Mouse (Mus musculus): ENCODE measurements at regions not wholly inside any gene's neighbourhood (a gene's known extent, or its start where the extent isn't known, plus 50 kb on each side); places are given as distances from the start of the nearest gene placed in this dataset.

DNA sequence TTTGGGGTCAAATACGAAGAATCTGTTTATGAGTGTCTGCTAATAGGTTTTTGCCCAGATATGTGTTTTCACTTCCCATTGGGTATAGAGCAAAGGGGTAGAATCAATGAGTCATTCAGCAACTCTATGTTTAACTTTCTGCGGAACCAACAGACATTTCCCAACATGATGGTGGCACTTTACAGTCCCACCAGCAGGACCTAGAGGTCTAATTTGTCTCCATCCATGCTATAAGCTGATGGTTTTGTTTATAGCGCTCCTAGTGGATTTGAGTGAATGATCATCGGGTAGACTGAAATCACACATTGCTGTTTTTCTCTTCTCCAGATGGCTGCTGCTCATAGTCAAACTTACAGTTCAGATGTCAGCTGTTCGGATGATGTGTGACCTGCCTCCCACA, 99.7 kb upstream of the Arid5b start:
- H3K36me3 ChIP-seq (ENCODE audit: control insufficient read depth, insufficient read depth, low read length): no peaks in the 10 kb centered on the region
- H3K27ac ChIP-seq (ENCODE audit: low read length): no peak overlapping the region
- H3K4me2 ChIP-seq (replicated peaks; ENCODE audit: low read depth, low read length): no peak overlapping the region
- no peaks in the 10 kb centered on the region for H3K9me3 ChIP-seq (ENCODE audit: control insufficient read depth, low read depth, low read length)
- no peak overlapping the region for H3K9ac ChIP-seq (replicated peaks; ENCODE audit: low read depth, low read length)
- 85% methylated on average over 5 of the region's 5 CpGs for WGBS
- no peak for ATAC-seq (ENCODE audit: insufficient number of reproducible peaks, insufficient read depth, low FRiP score, low read depth)
- no peaks in the 10 kb centered on the region for H3K27me3 ChIP-seq (ENCODE audit: control insufficient read depth, insufficient read depth, low read length)
- H3K4me3 ChIP-seq (ENCODE audit: low read depth, low read length): no peak overlapping the region
- no peaks in the 10 kb centered on the region for H3K4me1 ChIP-seq (ENCODE audit: control insufficient read depth, insufficient read depth, low read length)

DNA sequence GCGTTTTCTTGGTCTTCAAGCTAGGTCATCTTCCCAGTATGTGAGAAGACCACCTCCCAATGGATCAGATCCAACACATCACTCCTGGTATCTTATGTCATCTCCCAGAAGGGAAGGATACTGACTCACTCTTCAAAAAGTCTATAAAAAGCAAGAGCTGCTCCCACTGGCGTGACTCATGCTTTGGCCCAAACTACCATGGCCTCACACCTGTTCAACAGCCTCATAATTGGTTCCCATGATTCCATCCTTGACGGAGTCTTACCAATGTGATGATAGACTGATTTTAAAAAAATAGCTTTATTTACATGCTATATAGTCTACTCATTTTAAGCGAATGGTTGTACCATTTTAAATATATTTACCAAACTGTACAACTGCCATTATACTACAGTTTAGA, 98.9 kb upstream of the Arid5b start:
- Histone ChIP-seq H3K9me3 (ENCODE audit: control insufficient read depth, low read depth, low read length) (no peaks in the 10 kb centered on the region), H3K4me3 (ENCODE audit: low read depth, low read length) (no peak overlapping the region), H3K9ac (replicated peaks; ENCODE audit: low read depth, low read length) (no peak overlapping the region)

GRCm38 (mm10) chr10:68373875-68374274, 95.3 kb upstream of the Arid5b start:
- H3K4me3 ChIP-seq (ENCODE audit: low read depth, low read length): no peak overlapping the region
- H3K4me2 ChIP-seq (replicated peaks; ENCODE audit: low read depth, low read length): no peak overlapping the region
- H3K4me1 ChIP-seq (ENCODE audit: control insufficient read depth, insufficient read depth, low read length): no peaks in the 10 kb centered on the region
- H3K9me3 ChIP-seq (ENCODE audit: control insufficient read depth, low read depth, low read length): no peaks in the 10 kb centered on the region
- ATAC-seq (ENCODE audit: insufficient number of reproducible peaks, insufficient read depth, low FRiP score, low read depth): no peak
- no peak overlapping the region for H3K27ac ChIP-seq (ENCODE audit: low read length)
- H3K9ac ChIP-seq (replicated peaks; ENCODE audit: low read depth, low read length): no peak overlapping the region
- 80% methylated on average over 5 of the region's 5 CpGs for WGBS
- H3K27me3 ChIP-seq (ENCODE audit: control insufficient read depth, insufficient read depth, low read length): no peaks in the 10 kb centered on the region
- H3K36me3 ChIP-seq (ENCODE audit: control insufficient read depth, insufficient read depth, low read length): no peaks in the 10 kb centered on the region

More for the DNA sequence above, 98.9 kb upstream of the Arid5b start:
- Histone ChIP-seq H3K4me2 (replicated peaks; ENCODE audit: low read depth, low read length) (no peak overlapping the region), H3K27ac (ENCODE audit: low read length) (no peak overlapping the region), H3K27me3 (ENCODE audit: control insufficient read depth, insufficient read depth, low read length) (no peaks in the 10 kb centered on the region), H3K4me1 (ENCODE audit: control insufficient read depth, insufficient read depth, low read length) (no peaks in the 10 kb centered on the region), H3K36me3 (ENCODE audit: control insufficient read depth, insufficient read depth, low read length) (no peaks in the 10 kb centered on the region)
- no peak for ATAC-seq (ENCODE audit: insufficient number of reproducible peaks, insufficient read depth, low FRiP score, low read depth)
- 95% methylated on average over 4 of the region's 4 CpGs for WGBS

GRCm38 (mm10) chr10:68371785-68372184, 93.2 kb upstream of the Arid5b start:
- H3K4me3 ChIP-seq (ENCODE audit: low read depth, low read length): no peak overlapping the region
- no peaks in the 10 kb centered on the region for H3K36me3 ChIP-seq (ENCODE audit: control insufficient read depth, insufficient read depth, low read length)
- no peaks in the 10 kb centered on the region for H3K4me1 ChIP-seq (ENCODE audit: control insufficient read depth, insufficient read depth, low read length)
- no peak for ATAC-seq (ENCODE audit: insufficient number of reproducible peaks, insufficient read depth, low FRiP score, low read depth)
- no peak overlapping the region for H3K4me2 ChIP-seq (replicated peaks; ENCODE audit: low read depth, low read length)
- no peak overlapping the region for H3K9ac ChIP-seq (replicated peaks; ENCODE audit: low read depth, low read length)
- H3K9me3 ChIP-seq (ENCODE audit: control insufficient read depth, low read depth, low read length): no peaks in the 10 kb centered on the region
- 88% methylated on average over 6 of the region's 6 CpGs for WGBS
- no peak overlapping the region for H3K27ac ChIP-seq (ENCODE audit: low read length)
- no peaks in the 10 kb centered on the region for H3K27me3 ChIP-seq (ENCODE audit: control insufficient read depth, insufficient read depth, low read length)

DNA sequence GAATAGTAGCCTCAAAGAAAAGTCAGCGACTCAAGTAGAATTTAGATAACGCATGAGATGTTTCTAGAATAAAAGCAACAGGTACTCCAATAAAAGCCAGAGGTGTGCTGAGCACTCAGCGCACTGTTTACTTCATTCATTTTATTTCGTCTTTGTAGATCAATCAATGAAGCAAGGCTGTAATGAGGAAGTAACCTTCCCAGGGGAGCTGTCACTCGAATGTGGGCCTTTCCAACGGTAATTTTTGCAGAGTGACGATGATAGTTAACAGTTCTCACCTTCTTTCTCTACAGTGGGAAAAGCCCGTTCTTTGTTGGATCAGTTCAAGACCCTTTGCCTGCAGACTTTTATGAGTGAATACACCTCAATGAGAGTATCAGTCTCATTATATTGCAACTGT, 92.4 kb upstream of the Arid5b start:
- Histone ChIP-seq H3K36me3 (ENCODE audit: control insufficient read depth, insufficient read depth, low read length) (no peaks in the 10 kb centered on the region), H3K4me2 (replicated peaks; ENCODE audit: low read depth, low read length) (no peak overlapping the region), H3K27me3 (ENCODE audit: control insufficient read depth, insufficient read depth, low read length) (no peaks in the 10 kb centered on the region), H3K27ac (ENCODE audit: low read length) (no peak overlapping the region), H3K4me3 (ENCODE audit: low read depth, low read length) (no peak overlapping the region), H3K9me3 (ENCODE audit: control insufficient read depth, low read depth, low read length) (no peaks in the 10 kb centered on the region), H3K9ac (replicated peaks; ENCODE audit: low read depth, low read length) (no peak overlapping the region), H3K4me1 (ENCODE audit: control insufficient read depth, insufficient read depth, low read length) (no peaks in the 10 kb centered on the region)
- 87% methylated on average over 8 of the region's 8 CpGs for WGBS
- ATAC-seq (ENCODE audit: insufficient number of reproducible peaks, insufficient read depth, low FRiP score, low read depth): no peak

DNA sequence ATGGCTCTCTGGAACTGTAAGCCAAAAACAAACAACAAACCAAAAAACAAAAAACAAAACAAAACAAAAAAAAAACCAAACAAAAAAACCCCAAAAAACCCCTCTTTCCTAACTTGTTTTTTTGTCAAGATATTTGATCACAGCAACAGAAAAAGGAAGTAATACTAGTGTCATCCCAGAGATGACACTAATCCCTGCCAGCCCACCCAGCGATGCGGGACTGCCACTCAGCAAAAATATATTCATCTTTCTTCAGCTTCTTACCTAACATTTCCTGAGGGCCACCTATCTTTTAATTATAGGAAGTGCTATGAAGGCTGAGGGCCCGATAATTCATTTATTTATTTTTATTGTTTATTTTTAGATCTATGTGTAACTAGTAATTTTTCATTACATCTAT, 88.3 kb upstream of the Arid5b start:
- H3K36me3 ChIP-seq (ENCODE audit: control insufficient read depth, insufficient read depth, low read length): no peaks in the 10 kb centered on the region
- H3K4me3 ChIP-seq (ENCODE audit: low read depth, low read length): no peak overlapping the region
- no peak overlapping the region for H3K4me2 ChIP-seq (replicated peaks; ENCODE audit: low read depth, low read length)
- no peaks in the 10 kb centered on the region for H3K4me1 ChIP-seq (ENCODE audit: control insufficient read depth, insufficient read depth, low read length)
- no peak overlapping the region for H3K27ac ChIP-seq (ENCODE audit: low read length)
- no peaks in the 10 kb centered on the region for H3K9me3 ChIP-seq (ENCODE audit: control insufficient read depth, low read depth, low read length)
- no peak overlapping the region for H3K9ac ChIP-seq (replicated peaks; ENCODE audit: low read depth, low read length)
- no peaks in the 10 kb centered on the region for H3K27me3 ChIP-seq (ENCODE audit: control insufficient read depth, insufficient read depth, low read length)
- ATAC-seq (ENCODE audit: insufficient number of reproducible peaks, insufficient read depth, low FRiP score, low read depth): no peak
- WGBS: 89% methylated on average over 3 of the region's 3 CpGs

GRCm38 (mm10) chr10:68360765-68361483, 82.4 kb upstream of the Arid5b start:
- Histone ChIP-seq H3K9me3 (ENCODE audit: control insufficient read depth, low read depth, low read length) (no peaks in the 10 kb centered on the region), H3K4me2 (replicated peaks; ENCODE audit: low read depth, low read length) (no peak overlapping the region), H3K4me1 (ENCODE audit: control insufficient read depth, insufficient read depth, low read length) (no peaks in the 10 kb centered on the region), H3K27me3 (ENCODE audit: control insufficient read depth, insufficient read depth, low read length) (no peaks in the 10 kb centered on the region), H3K9ac (replicated peaks; ENCODE audit: low read depth, low read length) (no peak overlapping the region), H3K4me3 (ENCODE audit: low read depth, low read length) (no peak overlapping the region), H3K36me3 (ENCODE audit: control insufficient read depth, insufficient read depth, low read length) (no peaks in the 10 kb centered on the region), H3K27ac (ENCODE audit: low read length) (no peak overlapping the region)
- peak; percentile 49; the same call in 1 of the 2 replicates for ATAC-seq (ENCODE audit: insufficient number of reproducible peaks, insufficient read depth, low FRiP score, low read depth)
- 72% methylated on average over 6 of the region's 6 CpGs for WGBS

DNA sequence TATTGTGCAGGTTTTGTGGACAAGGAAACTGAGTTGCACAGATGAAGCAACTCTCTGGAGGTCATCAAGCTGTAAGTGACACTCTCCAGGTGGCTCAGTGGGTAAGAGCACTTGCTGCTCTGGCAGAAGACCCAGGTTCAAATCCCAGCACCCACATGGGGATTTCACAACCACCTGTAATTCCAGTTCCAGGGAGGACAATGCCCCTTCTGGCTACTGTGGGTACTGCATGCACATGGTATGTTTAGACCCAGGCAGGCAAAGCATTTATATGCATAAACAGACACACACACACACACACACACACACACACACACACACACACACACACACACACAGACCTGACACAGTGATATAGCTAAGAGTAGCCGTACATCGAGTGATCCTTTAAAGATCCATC, 80.6 kb upstream of the Arid5b start:
- Histone ChIP-seq H3K27ac (ENCODE audit: low read length) (no peak overlapping the region), H3K27me3 (ENCODE audit: control insufficient read depth, insufficient read depth, low read length) (no peaks in the 10 kb centered on the region), H3K9me3 (ENCODE audit: control insufficient read depth, low read depth, low read length) (no peaks in the 10 kb centered on the region), H3K4me1 (ENCODE audit: control insufficient read depth, insufficient read depth, low read length) (no peaks in the 10 kb centered on the region; the same call in 1 of the 2 replicates), H3K9ac (replicated peaks; ENCODE audit: low read depth, low read length) (no peak overlapping the region), H3K4me3 (ENCODE audit: low read depth, low read length) (no peak overlapping the region), H3K4me2 (replicated peaks; ENCODE audit: low read depth, low read length) (no peak overlapping the region), H3K36me3 (ENCODE audit: control insufficient read depth, insufficient read depth, low read length) (no peaks in the 10 kb centered on the region)
- 100% methylated on average over 2 of the region's 2 CpGs for WGBS
- ATAC-seq (ENCODE audit: insufficient number of reproducible peaks, insufficient read depth, low FRiP score, low read depth): no peak

- no peak for ATAC-seq (ENCODE audit: insufficient number of reproducible peaks, insufficient read depth, low FRiP score, low read depth)
- Histone ChIP-seq H3K4me1 (ENCODE audit: control insufficient read depth, insufficient read depth, low read length) (peaks cover 7% of the 10 kb centered on the region; the same call in 1 of the 2 replicates), H3K4me3 (ENCODE audit: low read depth, low read length) (no peak overlapping the region), H3K4me2 (replicated peaks; ENCODE audit: low read depth, low read length) (no peak overlapping the region), H3K27me3 (ENCODE audit: control insufficient read depth, insufficient read depth, low read length) (no peaks in the 10 kb centered on the region), H3K36me3 (ENCODE audit: control insufficient read depth, insufficient read depth, low read length) (no peaks in the 10 kb centered on the region), H3K9me3 (ENCODE audit: control insufficient read depth, low read depth, low read length) (no peaks in the 10 kb centered on the region), H3K9ac (replicated peaks; ENCODE audit: low read depth, low read length) (no peak overlapping the region), H3K27ac (ENCODE audit: low read length) (no peak overlapping the region)
- WGBS: 56% methylated on average over 6 of the region's 6 CpGs
Observed at GRCm38 (mm10) chr10:68356973-68357372, 78.4 kb upstream of the Arid5b start.
